Mouse (Mus musculus) adrenal gland, adult 8-10 months (tissue): ENCODE results near the gene Patj. TPM values are rescaled to one million over a fixed set of nuclear protein-coding genes. Genes with fewer than 3 reads are reported as not detected.
A peak's percentile ranks its signal among the peaks of the same experiment; 100 is the strongest.

Experiments
- DNase-seq: peaks from one replicate; pipeline ENCODE4 v3.0.0; 2022
- total RNA-seq, 4 experiments: library from RNA; stranded (reverse); gene quantifications; 2 replicates each; pipeline ENCODE4 v1.2.4; 2022

The Patj gene
- total RNA-seq, 4 experiments from 2014 or later, result 3.6 to 10.3 (median 6.5) TPM

DNA sequence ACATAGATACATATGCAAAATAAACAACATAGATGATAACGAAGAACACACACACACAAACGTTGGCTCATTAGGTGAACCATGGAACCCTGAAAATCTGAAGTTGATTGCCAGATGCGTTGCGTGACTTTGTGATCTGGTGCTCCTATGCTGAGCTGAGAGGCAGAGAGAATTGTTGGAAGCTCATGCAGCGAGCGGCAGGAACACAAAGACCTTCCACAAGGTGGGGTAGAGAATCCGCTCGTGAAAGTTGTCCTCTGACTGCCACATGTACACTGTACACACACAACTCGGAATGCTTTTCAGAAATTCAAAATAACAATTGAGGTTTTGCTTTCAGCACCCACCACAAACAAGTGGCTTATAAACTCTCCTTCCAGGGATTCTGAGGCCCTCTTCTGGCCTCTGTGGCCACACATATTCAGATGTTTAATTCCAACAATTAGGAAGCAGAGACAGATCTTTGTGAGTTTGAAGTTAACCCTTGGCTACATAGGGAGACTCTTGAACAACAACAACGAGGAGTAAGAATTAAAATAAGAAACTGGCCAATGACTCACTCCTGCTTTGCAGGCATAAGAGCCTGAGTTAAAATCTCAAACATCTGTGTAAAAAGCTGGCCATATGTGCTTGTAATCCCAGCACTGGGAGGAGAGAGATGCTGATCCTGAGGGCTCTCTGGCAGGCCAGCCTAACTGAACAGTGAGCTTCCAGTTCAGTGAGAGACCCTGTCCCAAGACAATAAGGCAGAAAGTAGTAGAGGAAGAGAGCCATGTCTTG is 116.6 kb downstream of the Patj start:
- DNase-seq, result no peak

- no peak for DNase-seq
These were observed 124.9 kb downstream of the Patj start for GRCm38 (mm10) chr4:98520492-98520891.

DNA sequence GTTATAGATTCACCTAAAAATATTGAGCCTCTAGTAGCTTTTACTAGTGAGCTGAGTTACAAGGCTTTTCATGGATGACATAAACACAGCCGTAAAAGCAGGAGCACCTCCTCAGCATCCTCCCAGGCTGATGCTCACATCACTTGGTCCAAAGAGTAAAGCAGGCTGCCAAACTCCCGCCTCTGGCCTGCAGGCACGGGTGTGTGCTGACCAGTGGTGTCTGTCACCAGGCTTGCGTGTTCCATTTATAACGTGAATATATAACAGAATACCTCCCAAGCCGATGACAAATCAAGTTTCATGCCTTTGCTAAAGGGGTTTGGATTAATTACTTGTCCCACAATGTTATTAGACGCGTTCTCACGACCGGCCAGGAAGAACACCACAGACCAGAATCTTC is 128.9 kb downstream of the Patj start:
- no peak for DNase-seq

DNA sequence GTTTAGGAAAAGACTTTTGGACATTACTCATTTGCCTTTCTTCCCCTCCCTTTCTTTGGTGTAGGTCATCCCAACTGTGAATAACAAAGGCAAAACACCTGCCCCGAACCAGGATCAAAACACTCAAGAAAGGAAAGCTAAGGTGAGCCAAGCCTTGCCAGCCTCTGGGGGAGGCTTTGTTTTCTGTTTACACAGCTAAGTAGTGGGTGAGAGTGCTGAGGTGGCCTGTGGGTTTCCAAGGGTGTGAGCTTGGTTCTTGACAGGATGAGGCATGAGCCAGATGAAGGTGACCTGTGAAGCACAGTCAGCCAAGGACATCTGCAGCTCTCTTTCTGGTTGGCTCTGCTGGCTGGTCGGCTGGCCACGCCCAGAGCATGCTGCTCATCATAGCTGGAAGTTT is 139.9 kb downstream of the Patj start:
- no peak for DNase-seq

GRCm38 (mm10) chr4:98541591-98541990 is 146.0 kb downstream of the Patj start:
- no peak for DNase-seq

DNA sequence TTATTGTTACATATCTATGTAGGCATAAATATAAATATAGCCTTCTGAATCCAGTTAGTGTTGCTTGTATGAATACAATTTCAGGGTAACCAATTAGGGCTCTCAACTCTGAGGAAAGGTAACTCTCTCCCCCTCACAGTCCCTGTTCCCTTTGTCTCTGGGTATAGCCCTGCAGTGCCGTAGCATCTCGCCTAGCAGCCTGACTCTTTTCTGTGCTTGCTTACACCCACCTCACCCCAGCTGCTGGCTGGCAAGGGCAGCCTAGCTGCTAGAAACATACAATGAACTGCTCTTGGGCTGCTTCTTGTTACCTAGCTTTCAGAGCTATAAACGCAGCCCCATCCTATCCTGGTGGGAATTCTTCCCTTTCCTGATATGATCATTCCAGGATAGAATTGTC is 147.4 kb downstream of the Patj start:
- DNase-seq, result no peak

- no peak for DNase-seq
These were observed 149.8 kb downstream of the Patj start for GRCm38 (mm10) chr4:98545376-98545775.

DNA sequence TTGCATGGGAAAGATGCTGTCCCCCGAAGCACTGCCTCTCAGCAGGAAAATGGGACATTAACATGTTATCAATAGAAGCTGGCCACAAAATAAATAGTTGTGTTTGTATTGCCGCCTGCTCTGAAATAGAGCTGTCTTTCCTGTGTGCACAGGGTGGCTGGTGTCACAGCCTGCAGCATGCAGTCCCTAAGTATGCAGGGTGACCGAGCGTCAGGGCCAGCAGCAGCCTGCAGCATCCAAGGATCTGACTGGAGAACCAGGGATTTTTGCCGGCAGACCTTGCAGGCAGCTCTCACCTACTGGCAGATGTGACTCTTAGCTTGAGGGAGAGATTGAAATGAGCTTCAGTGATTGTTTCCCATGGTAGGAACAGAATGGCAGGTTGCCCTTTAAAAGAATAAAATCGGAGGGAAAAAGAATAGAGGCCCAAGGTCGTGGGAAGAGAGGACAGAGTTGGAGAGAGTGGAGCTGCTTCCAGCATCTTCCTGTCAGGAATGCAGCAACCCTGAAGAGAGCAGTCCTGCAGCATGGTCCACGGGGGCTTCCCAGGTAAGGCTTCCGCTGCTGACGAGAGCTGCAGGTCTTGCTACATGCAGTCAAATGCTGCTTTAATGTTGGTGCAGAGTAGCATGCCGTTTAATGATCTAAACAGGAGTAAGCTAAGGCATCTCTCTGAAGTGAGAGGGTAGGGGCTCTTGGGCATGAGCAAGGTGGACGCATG is 151.0 kb downstream of the Patj start:
- no peak for DNase-seq

DNA sequence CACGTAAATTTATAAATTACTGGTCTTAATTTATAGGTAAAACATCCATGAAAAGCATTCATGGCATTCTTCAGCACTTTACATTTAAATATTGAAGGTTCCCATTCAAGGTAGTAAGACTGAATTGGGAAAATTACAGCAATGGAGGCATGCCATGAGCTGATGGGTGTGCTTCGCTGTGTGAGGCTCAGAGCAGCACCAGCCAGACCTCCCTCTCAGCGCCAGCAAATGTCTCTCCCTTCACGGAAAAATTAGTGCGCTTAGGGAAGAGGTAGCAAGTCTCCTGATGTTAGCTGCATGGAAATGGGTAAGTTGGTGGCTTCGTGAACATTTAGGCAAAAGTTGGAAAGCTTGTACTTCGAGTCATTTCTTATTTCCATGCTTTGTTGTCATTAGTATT is 153.9 kb downstream of the Patj start:
- no peak for DNase-seq

GRCm38 (mm10) chr4:98550116-98550515 is 154.5 kb downstream of the Patj start:
- DNase-seq, result no peak

GRCm38 (mm10) chr4:98555666-98556065 is 160.1 kb downstream of the Patj start:
- no peak for DNase-seq

GRCm38 (mm10) chr4:98556449-98556848 is 160.9 kb downstream of the Patj start:
- no peak for DNase-seq

DNA sequence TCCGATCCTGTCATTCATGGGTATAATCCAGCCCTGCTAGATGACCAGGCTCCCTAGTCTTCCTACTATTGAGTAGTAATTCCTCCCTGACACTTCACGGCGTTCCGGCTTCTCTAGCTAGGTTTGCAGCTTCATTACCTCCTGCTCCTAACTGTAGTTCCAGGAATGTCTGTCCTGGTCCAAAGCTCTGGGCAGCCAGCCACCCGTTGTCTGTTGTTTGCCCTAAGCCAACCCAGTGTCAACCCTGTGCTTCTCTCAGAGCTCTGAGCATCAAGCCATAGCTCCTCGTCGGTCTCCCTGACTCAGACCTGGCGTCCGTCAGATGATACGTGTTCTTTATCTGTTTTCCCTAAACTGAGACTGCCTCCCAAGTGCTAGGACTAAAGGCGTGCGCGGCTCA is 161.6 kb downstream of the Patj start:
- DNase-seq, result no peak

- no peak for DNase-seq
These were observed 164.7 kb downstream of the Patj start for GRCm38 (mm10) chr4:98560196-98560830.

DNA sequence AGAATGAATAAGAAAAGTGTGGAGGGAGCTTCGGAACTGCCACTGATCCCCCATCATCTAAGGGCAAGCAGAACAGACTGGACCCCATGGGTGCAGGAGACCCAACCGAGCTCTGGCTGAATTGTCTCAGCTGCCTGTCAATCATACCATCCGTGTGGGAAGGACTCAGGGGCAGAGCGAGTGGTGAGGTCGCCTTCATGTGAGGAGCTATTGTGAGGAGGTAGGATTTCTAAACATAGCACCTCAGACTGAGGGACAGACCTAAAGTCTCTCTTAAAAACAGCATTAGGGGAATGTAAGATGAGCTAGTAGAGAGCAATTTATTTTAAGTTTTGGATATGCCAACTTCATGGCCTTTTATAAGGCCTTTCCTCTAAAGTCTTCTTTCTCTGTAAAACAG is 167.5 kb downstream of the Patj start:
- no peak for DNase-seq

- DNase-seq, result no peak
These were observed 168.1 kb downstream of the Patj start for GRCm38 (mm10) chr4:98563506-98564195.

DNA sequence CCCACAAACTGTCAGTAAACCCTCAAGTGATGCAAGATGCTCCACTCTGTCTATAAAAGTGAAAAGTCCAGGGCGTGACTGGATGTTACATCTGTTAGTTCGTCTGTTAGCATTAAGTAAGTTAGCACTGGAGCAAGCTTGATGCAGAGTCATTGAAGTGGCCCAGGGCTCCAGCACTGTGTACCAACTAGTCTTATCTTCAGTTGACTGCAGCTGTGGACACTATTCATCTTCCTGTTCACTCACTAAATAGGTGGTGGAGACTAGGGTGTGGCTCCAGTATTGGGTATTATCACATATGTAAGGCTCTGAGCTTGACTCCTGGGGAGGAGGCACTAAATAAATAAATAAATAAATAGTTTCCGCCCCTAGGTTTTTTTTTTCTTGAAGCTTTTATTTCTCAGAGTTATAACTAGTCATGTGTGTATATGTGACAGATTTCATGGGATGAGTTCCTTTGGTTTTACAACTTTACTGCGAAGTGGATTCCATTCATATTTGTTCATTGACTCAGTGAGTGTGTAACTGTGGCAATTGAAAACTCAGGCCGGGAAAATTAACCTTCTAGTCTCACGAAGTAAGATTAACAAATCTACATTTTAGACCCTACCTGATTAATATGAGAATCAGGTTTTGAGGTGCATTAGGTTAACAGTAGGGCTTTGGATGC is 168.7 kb downstream of the Patj start:
- no peak for DNase-seq

DNA sequence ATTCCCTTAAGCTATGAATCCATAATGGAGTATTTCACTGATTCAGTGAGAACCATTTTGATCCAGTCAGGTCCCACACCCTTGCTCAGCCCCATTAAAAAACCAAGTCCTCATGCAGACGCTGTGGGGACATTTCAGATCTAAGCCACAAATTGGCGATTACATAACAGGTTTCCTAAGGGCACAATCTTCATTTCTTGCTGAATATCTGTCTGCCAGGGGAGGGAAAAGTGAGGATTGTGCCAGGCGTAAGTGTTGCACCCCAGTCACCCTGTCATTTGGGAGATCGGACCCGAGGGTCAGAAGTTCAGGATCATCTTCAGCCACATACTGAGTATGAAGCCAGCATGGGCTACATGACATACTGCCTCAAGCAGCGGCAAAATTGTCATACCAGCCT is 171.2 kb downstream of the Patj start:
- no peak for DNase-seq

- no peak for DNase-seq
These were observed 171.9 kb downstream of the Patj start for GRCm38 (mm10) chr4:98567457-98567856.

DNA sequence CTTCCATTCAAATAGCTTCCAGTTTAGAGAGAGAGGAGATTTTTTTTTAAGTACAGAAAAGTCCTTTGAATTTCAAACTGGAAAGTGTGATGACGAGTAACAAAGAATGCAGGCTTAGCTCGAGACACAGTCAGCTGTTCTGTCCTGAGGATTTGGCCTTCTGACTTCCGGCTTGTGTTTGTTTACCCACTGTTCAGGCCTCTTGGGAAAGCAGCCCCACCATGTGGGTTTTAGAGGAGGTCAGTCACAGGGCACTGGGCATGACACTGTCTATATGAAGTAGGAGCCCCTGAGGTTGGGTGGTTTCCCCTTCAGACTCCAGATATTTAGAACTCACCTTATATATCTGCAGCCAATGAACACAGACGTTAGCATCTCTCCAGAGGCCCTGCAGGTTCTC is 174.3 kb downstream of the Patj start:
- no peak for DNase-seq

DNA sequence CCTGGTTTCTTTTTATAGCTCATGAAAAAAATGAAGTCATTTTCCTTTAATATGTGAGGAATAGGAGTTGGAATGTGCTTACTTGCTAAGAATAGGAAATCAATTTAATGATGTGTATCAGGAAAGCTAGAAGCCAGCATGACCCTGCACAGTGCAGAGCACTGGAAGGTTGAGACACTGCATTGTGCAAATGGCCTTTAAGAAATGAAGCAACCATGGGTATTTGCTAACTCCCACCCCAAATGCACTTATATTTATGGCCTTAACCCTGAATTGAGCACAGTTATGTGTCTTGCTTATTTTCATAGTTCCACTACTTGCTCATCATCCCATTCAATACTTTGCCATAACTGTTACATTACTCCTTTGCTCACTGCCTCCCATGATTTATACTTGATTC is 181.7 kb downstream of the Patj start:
- DNase-seq, result peak; percentile 40

DNA sequence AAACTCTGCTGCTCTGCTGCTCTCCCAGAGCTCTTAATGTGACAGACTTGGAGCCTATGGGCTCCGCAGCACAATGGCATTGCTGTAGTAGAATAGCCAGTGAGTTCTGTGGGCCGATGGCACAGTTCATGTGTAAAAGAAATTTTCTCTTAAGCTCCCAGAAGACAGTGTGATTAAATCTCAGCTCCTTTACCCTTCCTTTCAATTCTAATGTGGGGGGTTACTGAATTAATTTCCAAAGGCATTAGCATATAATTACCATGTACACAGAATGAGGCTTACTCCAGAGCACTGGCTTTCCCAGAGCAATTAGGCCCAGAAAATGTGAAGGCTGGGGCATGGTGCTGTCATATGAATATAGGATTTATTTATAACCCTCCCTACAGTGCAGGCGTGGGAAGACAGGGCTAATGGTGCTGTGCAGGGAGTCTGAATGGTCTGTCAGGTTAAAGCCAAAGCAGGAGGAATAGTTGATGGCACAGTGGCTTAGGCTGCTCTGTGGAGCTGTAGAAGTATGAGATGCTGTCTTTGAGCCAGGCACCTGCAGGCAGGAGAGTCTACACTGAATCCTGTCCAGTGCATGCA is 182.5 kb downstream of the Patj start:
- no peak for DNase-seq
